8 mouse cellular contexts compared by ENCODE assay signal in the genomic region with DNA sequence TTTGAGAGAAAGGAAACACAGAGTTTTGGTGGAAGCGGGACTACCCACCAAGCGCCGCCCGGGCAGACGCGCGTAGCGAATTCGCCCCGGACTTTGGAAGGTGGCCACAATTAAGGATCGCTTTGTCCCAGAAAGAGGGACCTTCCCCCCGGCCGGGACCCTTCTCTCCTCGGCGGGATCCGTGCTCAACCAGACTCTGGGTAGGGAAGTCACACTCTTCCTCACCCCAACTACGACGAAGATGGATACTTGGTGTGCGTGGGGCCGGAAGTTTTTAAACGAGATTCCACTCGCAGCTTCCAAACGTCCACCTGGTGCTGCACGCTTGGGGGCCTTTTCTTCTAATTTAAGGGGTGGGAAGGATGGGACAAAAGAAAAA. TPM values are rescaled to one million over a fixed set of nuclear protein-coding genes. Genes with fewer than 3 reads are reported as not detected.
A peak's percentile ranks its signal among the peaks of the same experiment; 100 is the strongest.
DNase-seq lines count a peak whose midpoint lies in the region; ATAC-seq and TF ChIP-seq lines count a peak whose summit lies in the region.

No protein-coding gene starts in this region.

- TF ChIP-seq POLR2A in small intestine, adult 2 months (IDR thresholded peaks at IDR 0.05; ENCODE audit: low read depth, low read length), result no peak

- peak overlapping the region; percentile 99 for H3K9ac ChIP-seq in forebrain, embryonic 12.5 days
- peak overlapping the region; percentile 91 for H3K9ac ChIP-seq in intestine, embryonic 14.5 days (ENCODE audit: low read length)
- H3K9ac ChIP-seq in lung, embryonic 14.5 days, result peak overlapping the region; percentile 98

- peak overlapping the region; percentile 99 for H3K4me2 ChIP-seq in forebrain, embryonic 12.5 days
- H3K4me2 ChIP-seq in intestine, embryonic 14.5 days (ENCODE audit: low read length), result peak overlapping the region; percentile 97
- H3K4me2 ChIP-seq in lung, embryonic 14.5 days, result peak overlapping the region; percentile 99

- H3K4me1 ChIP-seq in forebrain, embryonic 12.5 days, result peaks cover 51% of the 10 kb centered on the region
- peaks cover 44% of the 10 kb centered on the region for H3K4me1 ChIP-seq in intestine, embryonic 14.5 days (replicated peaks; ENCODE audit: control insufficient read depth, insufficient read depth, low read length)
- H3K4me1 ChIP-seq in lung, embryonic 14.5 days (ENCODE audit: insufficient read depth), result peaks cover 28% of the 10 kb centered on the region
- peaks cover 14% of the 10 kb centered on the region for H3K4me1 ChIP-seq in small intestine, adult 2 months (ENCODE audit: control insufficient read depth, insufficient read depth, insufficient read length, low read length)

- ATAC-seq in forebrain, embryonic 12.5 days (ENCODE audit: low FRiP score), result no peak
- no peak for ATAC-seq in intestine, embryonic 14.5 days (replicated peaks; ENCODE audit: low FRiP score, low TSS enrichment, low read depth)
- ATAC-seq in lung, embryonic 14.5 days (ENCODE audit: insufficient read depth), result no peak

- peak overlapping the region; percentile 97 for H3K27ac ChIP-seq in forebrain, embryonic 12.5 days
- H3K27ac ChIP-seq in intestine, embryonic 14.5 days (ENCODE audit: low read depth), result peak overlapping the region; percentile 97
- peak overlapping the region; percentile 98 for H3K27ac ChIP-seq in lung, embryonic 14.5 days (ENCODE audit: low read depth)
- H3K27ac ChIP-seq in small intestine, adult 2 months (ENCODE audit: insufficient read depth, low read depth, low read length), result peak overlapping the region; percentile 32

- H3K4me3 ChIP-seq in forebrain, embryonic 12.5 days (replicated peaks), result peak overlapping the region; percentile 90
- peak overlapping the region; percentile 83 for H3K4me3 ChIP-seq in intestine, embryonic 14.5 days (ENCODE audit: low read depth, low read length)
- peak overlapping the region; percentile 92 for H3K4me3 ChIP-seq in lung, embryonic 14.5 days (ENCODE audit: low read depth, low read length)
- H3K4me3 ChIP-seq in small intestine, adult 2 months (ENCODE audit: low read depth, low read length), result peak overlapping the region; percentile 79

- DNase-seq in heart, adult 8-10 months (ENCODE audit: low spot score), result peak; percentile 38
- no peak for DNase-seq in heart, postnatal 25 days (ENCODE audit: low spot score)
- peak; percentile 11 for DNase-seq in T-cell, adult 2 months (ENCODE audit: low spot score)
- peak; percentile 87 for DNase-seq in intestine, embryonic 14.5 days (ENCODE audit: low spot score)
- peak; percentile 70 for DNase-seq in lung, embryonic 14.5 days
- DNase-seq in spleen, adult 12 weeks (ENCODE audit: low spot score), result no peak

- intact Hi-C loops in heart, postnatal 25 days (cut with DNase I), result loop anchor here (1.0 kb wide), 1 partner anchor 45 kb away; no protein-coding TSS in a partner anchor

- TF ChIP-seq CTCF in lung, embryonic 14.5 days (IDR thresholded peaks at IDR 0.05; ENCODE audit: low read depth), result no peak
- TF ChIP-seq CTCF in small intestine, adult 2 months (IDR thresholded peaks at IDR 0.05; ENCODE audit: extremely low read depth, insufficient read length, insufficient replicate concordance, low read depth, low read length), result no peak

- H3K36me3 ChIP-seq in forebrain, embryonic 12.5 days (replicated peaks), result peaks cover 3% of the 10 kb centered on the region
- H3K36me3 ChIP-seq in intestine, embryonic 14.5 days (ENCODE audit: control insufficient read depth, insufficient read depth, low read length), result 0 out of 2 replicates have a peak, but pooled peaks cover 6% of the 10 kb centered on the region
- H3K36me3 ChIP-seq in lung, embryonic 14.5 days (ENCODE audit: insufficient read depth), result peaks cover 30% of the 10 kb centered on the region; the same call in 1 of the 2 replicates
- 0 out of 2 replicates have a peak, but pooled peaks cover 4% of the 10 kb centered on the region for H3K36me3 ChIP-seq in small intestine, adult 2 months (ENCODE audit: control insufficient read depth, insufficient read depth, low read length)

- 0 out of 2 replicates have a peak, but pooled peaks cover 5% of the 10 kb centered on the region for H3K27me3 ChIP-seq in forebrain, embryonic 12.5 days
- H3K27me3 ChIP-seq in intestine, embryonic 14.5 days (replicated peaks; ENCODE audit: control insufficient read depth, insufficient read depth, low read length), result no peaks in the 10 kb centered on the region
- no peaks in the 10 kb centered on the region for H3K27me3 ChIP-seq in lung, embryonic 14.5 days (ENCODE audit: insufficient read depth, low read length)
- no peaks in the 10 kb centered on the region for H3K27me3 ChIP-seq in small intestine, adult 2 months (ENCODE audit: control insufficient read depth, insufficient read depth, low read length)

- H3K9me3 ChIP-seq in forebrain, embryonic 12.5 days, result no peaks in the 10 kb centered on the region
- H3K9me3 ChIP-seq in intestine, embryonic 14.5 days (ENCODE audit: control insufficient read depth, low read length), result no peaks in the 10 kb centered on the region
- no peaks in the 10 kb centered on the region for H3K9me3 ChIP-seq in lung, embryonic 14.5 days (ENCODE audit: low read depth, low read length)

- WGBS in forebrain, embryonic 12.5 days, result 0% methylated on average over 24 of the region's 24 CpGs
- 2% methylated on average over 23 of the region's 24 CpGs for WGBS in intestine, embryonic 14.5 days
- WGBS in lung, embryonic 14.5 days, result under 1% methylated on average over 24 of the region's 24 CpGs
- under 1% methylated on average over 24 of the region's 24 CpGs for WGBS in small intestine, adult 2 months

RNA-seq across cellular contexts. Expression of gene Slc38a10, which starts 36.9 kb away (rescaled TPM):
- 100 to 1,000 TPM in 1 of 4 experiments, 10 to 100 TPM in 3; 88.9 to 104 (median 91.6) TPM for total RNA-seq in heart, adult 8-10 months (2022)
- total RNA-seq in heart, postnatal 25 days (2021), result 10 to 100 TPM; 75.9 to 78.0 TPM
- polyA plus RNA-seq in forebrain, embryonic 12.5 days (2016; fragmentation: Nextera tagmentation; extraction: Ambion mirVana), result 88.6 and 91.3 TPM in 2 replicates
- 77.1 and 78.0 TPM in 2 replicates for polyA plus RNA-seq in intestine, embryonic 14.5 days (2014; fragmentation: Nextera tagmentation; extraction: Ambion mirVana)
- polyA plus RNA-seq in lung, embryonic 14.5 days (2014; fragmentation: Nextera tagmentation; extraction: Ambion mirVana), result 77.2 and 83.9 TPM in 2 replicates
- 59.0 and 108 TPM in 2 replicates for polyA plus RNA-seq in small intestine, adult 2 months (2012; rRNA removed)

RNA-seq across cellular contexts. Expression of gene Bahcc1, which starts 44.7 kb away (rescaled TPM):
- total RNA-seq in heart, adult 8-10 months (2022), result 10 to 100 TPM in 2 of 4 experiments, 1 to 10 TPM in 2; 6.2 to 12.6 (median 9.3) TPM
- total RNA-seq in heart, postnatal 25 days (2021), result 1 to 10 TPM; 7.8 to 8.3 TPM
- 23.5 and 24.0 TPM in 2 replicates for polyA plus RNA-seq in forebrain, embryonic 12.5 days (2016; fragmentation: Nextera tagmentation; extraction: Ambion mirVana)
- 12.1 and 12.7 TPM in 2 replicates for polyA plus RNA-seq in intestine, embryonic 14.5 days (2014; fragmentation: Nextera tagmentation; extraction: Ambion mirVana)
- 14.3 and 15.6 TPM in 2 replicates for polyA plus RNA-seq in lung, embryonic 14.5 days (2014; fragmentation: Nextera tagmentation; extraction: Ambion mirVana)
- 7.0 and 15.4 TPM in 2 replicates for polyA plus RNA-seq in small intestine, adult 2 months (2012; rRNA removed)

Comparison
In these comparisons a context has a peak if more than half of its experiments do, and no peak if none do; other contexts are left out.
1. DNase-seq: peak in heart, adult 8-10 months (single experiment), T-cell, adult 2 months (single experiment), intestine, embryonic 14.5 days (single experiment) and lung, embryonic 14.5 days (single experiment); none in heart, postnatal 25 days (single experiment) and spleen, adult 12 weeks (single experiment).
2. H3K27ac ChIP-seq: peak in every context shown above with its lines; median percentile 98 in lung, embryonic 14.5 days; 97 in forebrain, embryonic 12.5 days; 97 in intestine, embryonic 14.5 days; 32 in small intestine, adult 2 months.
3. Peak in every context shown above with its lines, with median percentiles within 50 percentile points of each other: H3K4me2 ChIP-seq, H3K4me3 ChIP-seq and H3K9ac ChIP-seq.